Mouse (Mus musculus): Measurements from ENCODE around the gene Acly.

The Acly gene

DNA sequence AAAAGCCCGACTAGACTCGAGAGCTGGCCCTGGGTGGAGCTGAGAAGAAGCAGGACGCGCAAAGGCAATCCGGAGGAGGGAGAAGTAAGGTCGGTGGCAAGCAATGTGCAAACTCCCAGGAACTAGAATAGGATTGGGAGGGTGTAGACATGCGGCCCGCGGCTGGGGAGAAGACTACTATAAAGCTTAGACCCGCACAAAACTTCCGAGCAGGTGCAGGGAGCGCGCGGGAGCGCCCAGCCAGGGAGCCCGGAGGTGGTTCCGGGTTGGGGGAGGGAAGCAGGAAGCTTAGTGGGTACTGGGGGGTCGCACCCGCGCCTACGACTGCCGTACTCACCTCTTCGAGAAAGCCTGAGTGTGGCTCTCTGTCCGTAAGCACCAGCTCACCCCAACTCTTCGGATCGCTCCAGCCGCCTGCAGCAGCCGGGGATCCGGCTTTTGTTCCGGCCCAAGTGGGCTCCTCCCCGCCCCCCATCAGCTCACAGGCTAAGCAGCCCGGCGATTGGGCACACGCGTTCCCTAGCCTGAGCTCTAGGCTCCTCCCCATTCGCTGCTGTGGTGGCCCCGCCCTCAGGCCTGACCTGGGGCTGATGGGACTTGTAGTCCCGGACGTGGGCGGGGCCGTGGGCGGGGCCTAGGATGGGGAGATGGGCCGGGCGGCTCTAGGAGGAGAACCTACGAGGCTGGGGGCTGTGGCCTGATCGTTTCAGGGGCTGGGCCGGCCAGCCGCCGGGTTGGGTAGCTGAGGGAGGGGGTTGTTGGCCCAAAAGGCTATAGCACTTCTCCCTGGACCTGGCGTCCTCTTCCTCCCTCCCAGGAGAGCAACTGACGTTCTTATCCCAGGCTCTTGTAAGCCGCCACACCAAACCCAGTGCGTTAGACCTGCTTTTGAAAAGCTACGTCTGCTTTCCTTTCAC, at the start of gene Acly:
Acly (minus strand) TSS at position 543 of the 917 bp plus-strand sequence.
- DNase-seq (ENCODE audit: low read depth, low spot score), result peak; percentile 97

DNA sequence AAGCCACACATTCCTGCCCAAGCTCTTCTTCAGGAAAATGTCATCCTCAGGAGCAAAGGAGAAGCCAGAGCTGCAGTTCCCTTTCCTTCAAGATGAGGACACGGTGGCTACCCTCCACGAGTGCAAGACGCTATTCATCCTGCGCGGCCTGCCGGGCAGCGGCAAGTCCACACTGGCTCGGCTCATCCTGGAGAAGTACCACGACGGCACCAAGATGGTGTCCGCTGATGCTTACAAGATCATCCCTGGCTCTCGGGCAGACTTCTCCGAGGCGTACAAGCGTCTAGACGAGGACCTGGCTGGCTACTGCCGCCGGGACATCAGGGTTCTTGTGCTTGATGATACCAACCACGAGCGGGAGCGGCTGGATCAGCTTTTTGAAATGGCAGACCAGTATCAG, 48.5 kb upstream of the Acly start:
- DNase-seq (ENCODE audit: low read depth, low spot score), result no peak

DNA sequence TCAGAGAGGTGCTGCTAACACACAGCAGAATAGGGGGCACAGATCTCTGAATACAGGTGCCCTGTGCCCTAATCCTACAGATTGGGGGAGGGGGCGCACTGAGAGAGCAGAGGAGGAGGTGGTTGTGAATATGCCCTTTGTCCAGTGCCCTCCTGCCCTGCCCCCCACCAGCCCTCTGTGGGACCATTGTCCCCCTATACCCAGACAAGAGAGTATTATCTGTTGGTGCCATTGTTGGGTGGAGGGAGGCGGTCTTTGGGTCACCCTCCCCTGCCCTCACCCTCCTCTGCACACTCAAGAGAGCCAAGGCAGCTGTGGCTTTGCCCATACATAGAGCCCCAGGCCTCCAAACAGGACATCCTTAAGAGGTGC, 47.7 kb upstream of the Acly start:
- DNase-seq (ENCODE audit: low read depth, low spot score), result no peak

DNA sequence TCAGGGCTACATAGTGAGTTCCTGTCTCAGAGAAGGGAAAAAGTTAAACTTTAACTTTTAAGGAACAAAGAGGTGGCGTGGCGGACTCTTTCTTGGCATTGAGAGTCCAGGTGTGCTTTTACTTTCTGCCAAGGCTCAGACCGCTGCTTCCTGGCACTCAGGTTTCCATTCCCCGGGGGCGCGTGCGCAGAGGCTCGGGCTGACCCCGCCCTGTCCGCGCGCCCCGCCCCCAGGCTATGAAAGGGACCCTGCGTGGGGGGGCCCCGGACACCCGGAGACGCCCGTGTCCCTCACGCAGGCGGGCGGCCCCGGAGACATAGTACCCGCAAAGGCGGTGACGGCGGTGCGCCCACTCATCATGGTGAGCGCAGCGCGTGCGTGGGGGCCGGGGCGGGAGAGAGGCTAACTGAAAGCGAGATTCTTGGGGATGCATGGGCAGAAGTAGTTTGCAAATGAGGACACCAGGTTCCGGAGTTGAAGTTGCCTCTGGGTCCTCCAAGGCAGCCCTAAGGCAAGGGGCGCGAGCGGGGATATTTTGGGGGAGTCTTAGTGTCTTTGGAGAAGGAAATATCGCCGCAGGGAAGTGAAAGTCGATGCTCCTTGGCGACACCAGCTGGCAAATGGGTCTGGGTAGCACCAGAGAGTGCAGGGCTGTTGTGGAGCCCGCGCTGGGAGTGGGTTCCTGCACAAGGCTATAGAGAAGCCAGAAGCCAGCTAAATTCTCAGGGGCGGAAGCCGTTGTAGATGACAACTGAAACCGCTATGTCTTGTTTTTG, 47.1 kb upstream of the Acly start, which contains the start of gene Cnp:
Cnp (plus strand) TSS at position 197 of the 776 bp plus-strand sequence.
- no peak for DNase-seq (ENCODE audit: low read depth, low spot score)

DNA sequence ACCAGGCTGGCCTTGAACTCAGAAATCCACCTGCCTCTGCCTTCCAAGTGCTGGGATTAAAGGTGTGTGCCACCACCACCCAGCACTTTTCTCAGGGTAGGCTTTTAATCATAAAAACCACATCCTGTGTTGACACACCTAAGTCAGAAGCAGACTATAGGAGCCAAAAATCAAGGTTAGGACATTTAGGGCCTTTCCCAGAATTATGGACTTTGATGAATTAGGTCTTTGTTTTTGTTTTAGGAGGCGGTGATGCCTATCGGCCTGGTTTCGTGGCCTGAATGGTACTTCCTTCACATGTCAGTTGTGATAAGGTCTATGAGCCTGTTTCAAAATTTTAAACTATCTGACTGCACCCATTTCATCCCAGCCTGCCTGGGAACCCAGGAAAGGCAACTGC, 46.4 kb upstream of the Acly start:
- no peak for DNase-seq (ENCODE audit: low read depth, low spot score)

DNA sequence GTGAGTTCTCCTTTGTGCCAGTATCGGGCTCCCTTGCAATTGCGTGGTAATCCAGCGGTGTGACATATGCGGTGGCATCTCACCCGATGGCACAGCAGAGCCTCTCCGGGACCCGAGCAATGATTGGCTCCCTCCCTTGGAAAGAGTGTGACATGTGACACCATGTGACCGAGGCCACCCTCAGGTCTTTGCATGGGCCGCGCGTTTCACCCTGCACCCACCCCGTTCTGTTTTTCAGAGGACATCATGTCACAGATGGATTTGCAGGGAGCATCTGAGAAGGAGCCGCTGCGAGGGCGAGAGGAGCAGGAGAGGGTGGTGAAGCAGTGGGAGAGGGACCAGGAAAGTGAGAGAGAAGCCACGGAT, 43.4 kb upstream of the Acly start:
- no peak for DNase-seq (ENCODE audit: low read depth, low spot score)

DNA sequence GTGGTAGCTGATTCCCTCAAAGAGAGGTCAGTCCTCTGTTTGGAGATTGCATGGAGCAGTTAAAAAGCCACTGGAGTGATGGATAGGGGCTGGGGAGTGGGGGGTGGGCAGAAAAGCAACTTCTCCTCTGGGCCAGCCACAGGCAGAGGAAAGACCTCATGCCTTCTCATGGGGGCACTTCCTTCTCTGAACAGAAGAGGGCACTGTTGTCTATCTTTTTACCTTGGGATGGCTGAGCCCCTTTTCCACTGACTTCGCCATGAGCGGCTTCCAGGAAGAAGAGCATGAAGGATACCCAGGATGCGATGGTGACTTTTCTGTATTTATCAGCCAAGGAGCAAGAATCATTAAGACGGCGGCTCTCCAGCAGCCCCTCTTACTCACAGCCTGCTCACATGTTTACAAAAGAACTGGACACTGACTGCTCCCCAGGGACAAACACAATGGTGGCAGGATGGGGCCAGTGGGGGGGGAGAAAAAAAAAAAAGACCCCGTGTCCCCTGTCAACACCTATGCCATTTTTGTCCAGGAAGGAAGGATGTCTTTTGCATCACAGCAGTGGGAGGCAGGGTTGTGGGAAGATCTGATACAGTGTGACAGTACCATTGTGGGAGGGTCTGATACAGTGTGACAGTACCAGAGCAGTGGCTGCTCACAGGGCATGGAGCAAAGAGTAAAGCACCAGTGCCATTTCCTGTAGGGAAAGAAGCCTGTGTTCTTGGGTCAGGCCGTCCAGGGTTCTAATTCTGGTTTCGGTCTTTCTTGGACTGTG, 42.8 kb upstream of the Acly start:
- DNase-seq (ENCODE audit: low read depth, low spot score), result peak; percentile 31

DNA sequence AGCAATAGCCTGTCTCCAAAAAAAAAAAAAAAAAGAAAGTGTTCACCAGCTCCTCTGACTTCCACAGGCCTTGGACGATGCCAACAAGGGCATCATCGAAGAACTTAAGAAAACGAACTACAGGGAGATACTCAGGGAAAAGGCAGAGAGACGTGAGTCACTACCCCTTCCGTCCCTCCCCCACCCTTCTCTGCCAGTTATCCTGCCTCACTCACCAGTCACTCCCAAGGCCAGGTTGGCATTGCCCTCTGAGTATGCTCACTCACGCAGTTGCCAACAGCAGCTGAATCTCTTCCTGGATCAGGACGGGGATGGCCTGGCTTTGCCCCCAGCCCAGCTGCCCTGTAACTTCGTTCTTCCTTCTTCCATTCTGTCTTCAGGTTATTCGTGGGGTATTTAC, 42.0 kb upstream of the Acly start:
- no peak for DNase-seq (ENCODE audit: low read depth, low spot score)

DNA sequence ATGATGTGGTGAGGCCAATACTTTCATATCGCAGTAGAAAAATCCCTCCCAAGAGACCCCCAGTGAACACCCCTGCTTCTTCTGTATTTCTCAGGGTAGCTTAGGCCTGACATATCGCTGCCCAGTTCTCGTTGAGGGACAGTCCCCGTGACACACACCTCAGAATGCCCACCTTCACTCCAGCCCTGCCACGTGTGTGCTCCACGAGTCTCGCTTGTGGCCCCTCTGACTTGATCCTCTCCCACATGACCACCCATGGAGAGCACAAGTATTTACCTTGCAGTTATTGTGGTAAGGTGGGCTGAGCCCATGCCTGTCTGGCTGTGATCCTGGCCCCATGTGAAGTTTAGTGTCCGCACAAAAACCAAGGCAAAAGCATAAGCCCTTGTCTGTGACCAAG, 40.9 kb upstream of the Acly start:
- no peak for DNase-seq (ENCODE audit: low read depth, low spot score)

DNA sequence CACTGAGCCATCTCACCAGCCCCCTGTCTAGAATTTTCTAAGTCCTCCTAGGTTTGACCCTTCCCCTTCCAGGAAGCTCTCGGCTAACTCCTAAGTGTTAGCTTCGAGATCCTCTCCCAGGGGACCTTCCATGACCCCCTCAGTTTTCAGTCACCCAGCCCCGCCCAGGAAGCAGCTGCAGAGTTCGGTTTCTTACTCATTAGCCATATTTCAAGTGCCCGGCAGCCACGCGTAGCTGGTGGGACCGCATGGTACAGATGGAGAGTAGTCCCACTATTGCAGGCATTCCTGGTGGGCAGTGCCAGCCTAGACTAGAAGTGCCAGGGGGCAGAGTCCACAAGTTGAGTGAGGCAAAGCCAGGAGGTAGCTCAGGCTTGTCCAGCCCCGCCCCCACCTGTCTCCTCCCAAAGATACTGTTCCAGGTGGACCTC, 40.0 kb upstream of the Acly start:
- no peak for DNase-seq (ENCODE audit: low read depth, low spot score)

DNA sequence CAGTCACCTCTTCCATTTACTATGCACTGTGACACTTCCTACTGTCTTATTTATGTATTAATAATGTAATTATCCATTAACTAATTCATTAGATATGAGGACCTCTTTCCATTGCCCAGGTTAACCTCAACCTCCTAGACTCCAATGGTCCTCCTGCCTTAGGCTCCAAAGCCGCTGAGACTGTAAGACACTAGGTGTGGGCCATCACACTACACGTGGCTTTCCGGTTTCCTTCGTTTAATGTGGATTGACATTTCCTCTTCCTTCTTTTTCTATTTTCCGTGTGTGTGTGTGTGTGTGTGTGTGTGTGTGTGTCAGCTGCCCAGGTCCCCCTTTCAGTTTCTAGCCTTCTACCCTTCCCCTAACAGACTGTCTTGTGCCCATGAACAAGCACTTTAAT, 39.4 kb upstream of the Acly start:
- DNase-seq (ENCODE audit: low read depth, low spot score), result no peak

DNA sequence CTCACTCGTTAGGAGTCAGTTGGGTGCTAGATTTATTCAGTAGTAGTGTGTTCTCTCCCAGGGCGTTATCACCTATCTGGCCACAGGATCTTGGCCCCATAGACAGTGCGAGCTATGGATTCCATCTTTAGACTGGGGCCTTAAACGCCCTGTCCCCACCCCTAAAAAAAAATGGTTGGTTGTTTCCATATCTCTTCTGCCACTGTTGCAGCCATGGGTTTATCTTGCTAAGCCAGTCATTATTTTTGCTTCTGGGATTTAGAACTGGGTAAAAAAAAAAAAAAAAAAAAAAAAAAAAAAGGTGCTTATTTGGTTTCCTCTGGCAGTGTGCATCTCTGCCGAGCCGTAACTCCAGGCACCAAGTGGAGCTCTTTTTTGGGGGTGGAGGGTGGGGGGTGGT, 36.9 kb upstream of the Acly start:
- no peak for DNase-seq (ENCODE audit: low read depth, low spot score)

DNA sequence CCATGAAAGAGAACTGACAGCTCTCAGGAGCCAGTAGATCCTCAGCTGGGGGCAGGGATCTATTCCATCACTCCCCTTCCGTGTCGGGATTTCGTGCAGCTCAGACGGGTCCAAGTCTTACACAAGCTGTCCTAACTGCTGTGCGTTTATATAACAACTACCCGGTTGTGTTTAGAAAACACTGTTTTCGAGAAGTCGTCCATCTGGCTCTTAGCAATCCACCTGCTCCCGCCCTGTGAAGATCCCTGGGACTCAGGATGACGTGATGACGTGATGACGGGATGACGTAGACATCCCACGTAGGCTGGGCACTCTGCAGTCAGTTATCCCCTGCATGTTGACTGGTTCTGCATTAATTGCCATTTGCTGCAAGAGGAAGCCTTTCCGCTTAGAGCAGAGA, 36.5 kb upstream of the Acly start:
- DNase-seq (ENCODE audit: low read depth, low spot score), result no peak

DNA sequence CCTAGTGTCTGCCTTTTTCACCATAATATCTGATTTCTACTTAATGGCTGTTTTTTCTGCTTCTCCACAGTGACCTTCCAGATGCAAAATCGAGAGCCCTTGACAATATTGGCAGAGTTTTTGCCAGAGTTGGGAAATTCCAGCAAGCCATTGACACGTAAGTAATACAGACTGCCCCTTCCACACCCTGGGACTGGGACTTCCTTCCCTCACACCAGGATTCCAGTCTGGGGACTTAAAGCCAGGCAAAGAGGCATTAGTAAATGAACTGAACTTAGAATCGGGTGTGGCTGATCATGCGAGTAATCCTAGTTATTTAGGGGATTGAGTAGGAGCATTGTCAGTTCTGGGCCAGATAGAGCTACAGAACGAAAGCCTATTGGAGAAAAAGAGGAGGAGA, 33.9 kb upstream of the Acly start:
- DNase-seq (ENCODE audit: low read depth, low spot score), result no peak

DNA sequence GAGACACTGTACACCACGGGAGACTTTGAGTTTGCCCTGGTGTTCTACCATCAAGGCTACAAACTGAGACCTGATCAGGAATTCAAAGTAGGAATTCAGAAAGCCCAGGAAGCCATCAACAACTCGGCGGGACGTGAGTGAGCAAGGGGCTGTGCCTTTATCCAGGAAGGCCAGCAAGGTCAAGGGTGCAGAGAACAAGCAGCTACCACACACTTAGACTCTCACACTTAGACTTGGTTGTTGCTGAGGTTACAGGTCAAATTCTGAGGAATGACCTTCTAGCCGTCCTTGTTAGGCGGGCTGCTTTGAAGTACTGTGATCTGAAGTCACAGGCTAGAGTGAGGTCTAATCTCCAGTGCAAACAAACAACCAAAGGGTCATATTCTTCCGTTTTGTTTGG, 31.7 kb upstream of the Acly start:
- DNase-seq (ENCODE audit: low read depth, low spot score), result no peak

DNA sequence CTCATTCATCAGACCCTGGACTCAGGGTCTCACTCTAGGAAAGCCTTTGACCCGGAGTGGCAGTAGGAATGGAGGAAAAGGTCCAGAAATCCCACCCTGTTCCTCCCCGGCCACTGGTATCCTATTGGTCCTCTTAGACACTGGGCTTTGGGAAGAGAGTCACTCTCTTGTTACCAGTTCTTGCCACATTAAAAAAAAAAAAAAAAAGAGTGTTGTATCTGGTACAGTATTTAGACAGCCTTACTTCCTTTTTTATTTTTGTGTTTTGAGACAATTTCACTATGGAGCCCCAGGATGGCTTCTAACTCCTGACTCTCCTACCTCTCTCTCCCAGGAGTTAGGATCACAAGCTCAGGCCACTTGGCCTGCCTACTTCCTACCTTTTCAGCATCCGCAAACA, 29.8 kb upstream of the Acly start:
- no peak for DNase-seq (ENCODE audit: low read depth, low spot score)

DNA sequence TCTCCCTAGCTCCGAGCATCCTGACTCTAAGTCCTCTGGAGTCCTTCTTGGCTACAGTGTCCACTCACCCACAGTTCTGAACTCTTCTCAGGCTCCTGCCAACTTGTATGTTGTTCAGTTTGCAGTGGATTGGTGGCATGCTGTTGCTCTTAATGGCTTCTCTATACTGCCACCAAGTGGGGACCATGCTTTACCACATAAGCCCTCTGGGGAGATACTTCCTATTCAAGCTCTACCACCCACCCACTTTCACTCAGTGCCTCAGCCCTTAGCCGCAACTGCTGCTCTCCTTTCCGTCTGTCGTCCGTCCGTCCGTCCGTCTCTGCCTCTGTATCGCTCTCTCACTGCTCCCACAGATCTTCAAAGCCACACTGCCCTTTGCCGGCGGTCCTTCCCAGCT, 27.8 kb upstream of the Acly start:
- DNase-seq (ENCODE audit: low read depth, low spot score), result no peak

DNA sequence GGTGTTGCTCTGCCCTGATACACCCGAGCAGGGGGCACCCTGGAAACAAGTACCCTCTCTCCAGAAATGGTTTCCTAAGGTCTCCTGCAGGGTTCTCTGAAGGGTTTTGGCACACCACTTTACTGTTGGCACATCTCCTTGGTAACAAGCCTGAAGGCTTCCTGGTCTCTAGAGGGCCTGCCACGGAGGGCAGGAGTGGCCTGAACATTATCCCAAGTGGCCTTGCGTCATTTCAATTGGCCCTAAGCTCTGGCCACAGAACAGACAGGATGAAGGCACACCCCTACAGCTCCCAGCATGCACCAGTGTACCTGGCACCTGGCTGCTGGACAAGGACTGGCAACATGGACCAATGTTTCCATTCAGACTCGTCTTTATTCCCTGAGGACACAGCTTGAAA, 25.0 kb upstream of the Acly start:
- no peak for DNase-seq (ENCODE audit: low read depth, low spot score)

DNA sequence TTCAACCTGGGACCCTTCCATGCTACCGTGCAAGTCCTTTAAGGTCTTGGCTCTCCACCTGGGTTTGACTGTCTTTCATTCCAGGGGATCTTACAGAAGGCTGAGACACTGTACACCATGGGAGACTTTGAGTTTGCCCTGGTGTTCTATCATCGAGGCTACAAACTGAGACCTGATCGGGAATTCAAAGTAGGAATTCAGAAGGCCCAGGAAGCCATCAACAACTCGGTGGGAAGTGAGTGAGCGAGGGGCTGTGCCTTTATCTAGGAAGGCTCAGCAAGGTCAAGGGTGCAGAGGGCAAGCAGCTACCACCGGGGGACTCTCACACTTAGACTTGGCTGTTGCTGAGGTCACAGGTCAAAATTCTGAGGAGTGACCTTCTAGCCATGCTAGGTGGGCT, 22.3 kb upstream of the Acly start:
- DNase-seq (ENCODE audit: low read depth, low spot score), result no peak

DNA sequence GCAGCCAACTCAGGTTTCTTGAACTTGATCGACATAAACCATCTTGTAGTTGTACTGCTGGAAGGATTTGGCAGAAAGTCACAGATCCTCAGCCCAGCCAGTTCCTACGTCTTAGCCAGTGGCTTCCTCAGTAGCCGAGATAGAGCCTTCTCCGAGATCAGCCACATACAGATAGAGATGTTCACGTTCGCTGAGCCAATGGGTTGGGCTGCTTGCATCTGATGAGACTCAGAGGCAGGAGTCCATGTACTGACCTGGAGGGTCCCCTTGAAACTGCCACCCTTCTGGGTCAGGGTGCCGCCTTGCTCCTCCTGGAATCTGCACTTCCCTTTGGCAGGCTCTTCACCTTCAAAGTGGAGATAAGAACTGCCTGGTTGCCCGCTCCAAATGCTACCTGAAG, 21.7 kb upstream of the Acly start:
- no peak for DNase-seq (ENCODE audit: low read depth, low spot score)

DNA sequence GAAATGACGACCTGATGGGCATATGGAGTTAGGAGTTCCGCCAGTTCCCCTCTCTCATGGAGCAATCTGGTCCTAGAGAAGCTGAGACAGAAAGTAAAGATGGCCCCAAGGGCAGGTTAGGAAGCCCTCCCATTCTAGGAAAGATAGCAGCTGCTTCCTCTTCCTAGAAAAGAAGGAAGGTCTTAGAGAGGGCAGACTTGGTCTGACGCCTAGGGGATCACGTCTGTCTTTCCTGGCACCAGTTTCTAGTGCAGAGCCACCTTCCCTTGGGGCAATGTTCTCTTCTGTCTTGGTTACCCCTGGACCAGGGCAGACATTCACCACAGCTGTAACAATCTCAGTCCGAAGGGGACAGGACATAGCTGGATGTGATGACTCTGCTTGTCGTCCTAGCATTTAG, 20.3 kb upstream of the Acly start:
- no peak for DNase-seq (ENCODE audit: low read depth, low spot score)

DNA sequence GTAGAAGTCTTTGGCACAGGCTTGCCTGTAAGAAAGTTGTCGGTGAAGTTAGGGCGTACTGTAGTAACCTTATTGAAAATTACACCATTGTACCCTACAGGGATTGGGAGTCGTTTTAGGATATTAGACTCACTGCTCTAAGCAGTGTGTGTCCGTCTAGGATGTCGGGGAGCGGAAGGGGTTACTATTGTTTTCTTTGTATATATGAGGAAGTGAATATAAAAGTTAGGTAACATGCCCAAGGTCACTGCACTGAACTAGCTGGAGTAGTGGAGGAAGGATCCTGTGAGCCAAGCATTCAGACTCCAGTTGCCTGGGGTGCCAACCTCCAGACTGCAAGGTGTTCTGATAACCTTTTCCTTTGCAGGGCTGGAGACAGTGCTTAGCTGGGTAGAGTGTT, 19.2 kb upstream of the Acly start:
- DNase-seq (ENCODE audit: low read depth, low spot score), result no peak
